Mouse (Mus musculus) intestine, postnatal 0 days (tissue): Measurements from ENCODE around the gene Pex26. TPM values are rescaled to one million over a fixed set of nuclear protein-coding genes. Genes with fewer than 3 reads are reported as not detected.

Experiments
- ATAC-seq: fragments of 200-750 bp; cut with Nextera tagmentation; 2 replicates; pipeline ENCODE4 v1.8.0; 2017; ENCODE audit warnings: mild to moderate bottlenecking, moderate TSS enrichment, moderate library complexity
- H3K27ac ChIP-seq: fragments of 300-500 bp; sonication (generic); 2 replicates; pipeline ENCODE4 v1.5.1; 2014; ENCODE audit warnings: mild to moderate bottlenecking, low read depth, low read length, moderate library complexity
- H3K27me3 ChIP-seq: fragments of 300-500 bp; sonication (generic); replicated peaks from 2 replicates; pipeline ENCODE4 v1.6.1; 2014; ENCODE audit warnings: low read length, mixed read lengths; ENCODE audit not compliant: control insufficient read depth, insufficient read depth
- H3K36me3 ChIP-seq: fragments of 300-500 bp; sonication (generic); 2 replicates; pipeline ENCODE4 v1.6.1; 2014; ENCODE audit warnings: mild to moderate bottlenecking, moderate library complexity; ENCODE audit not compliant: control insufficient read depth, insufficient read depth
- H3K4me1 ChIP-seq: fragments of 300-500 bp; sonication (generic); replicated peaks from 2 replicates; pipeline ENCODE4 v1.6.1; 2014; ENCODE audit warnings: antibody characterized with exemption, low read length, mixed read lengths; ENCODE audit not compliant: control insufficient read depth, insufficient read depth
- H3K4me2 ChIP-seq: fragments of 300-500 bp; sonication (generic); replicated peaks from 2 replicates; pipeline ENCODE4 v1.6.1; 2014; ENCODE audit warnings: low read depth, mild to moderate bottlenecking, moderate library complexity
- H3K4me3 ChIP-seq: fragments of 300-500 bp; sonication (generic); 2 replicates; pipeline ENCODE4 v1.5.1; 2014; ENCODE audit warnings: low read depth, low read length
- H3K9ac ChIP-seq: fragments of 300-500 bp; sonication (generic); 2 replicates; pipeline ENCODE4 v1.6.1; 2014; ENCODE audit warnings: mild to moderate bottlenecking, low read depth, low read length
- H3K9me3 ChIP-seq: fragments of 300-500 bp; sonication (generic); 2 replicates; pipeline ENCODE4 v1.6.1; 2016; ENCODE audit warnings: mixed run types; ENCODE audit not compliant: control insufficient read depth
- CTCF ChIP-seq: sonication (generic); IDR thresholded peaks from 2 replicates; pipeline ENCODE4 v1.5.1; 2016; ENCODE audit warnings: low read depth, mild to moderate bottlenecking, control low read depth, antibody characterized with exemption, moderate library complexity
- WGBS: fragments of 180-500 bp; shearing (Covaris S2); extraction: QIAGEN DNeasy Blood & Tissue Kit; methylation state at CpG from one replicate; pipeline ENCODE4 v1.1.7; 2014; 5-methylcytosine and 5-hydroxymethylcytosine counted together
- polyA plus RNA-seq: library from polyadenylated mRNA; unstranded; fragments of >200 nt; fragmentation: Nextera tagmentation; extraction: Ambion mirVana; gene quantifications from 2 replicates; pipeline ENCODE4 v1.2.1, GENCODE M21; 2015

The Pex26 gene
- polyA plus RNA-seq, 1 experiment from 2014 or later = 6.3 TPM

GRCm38 (mm10) chr6:121159616-121160015 lies 23.9 kb upstream of the Pex26 start:
- Histone ChIP-seq H3K27me3 (no peaks in the 10 kb centered on the region), H3K27ac (peak overlapping the region; percentile 47; the same call in 1 of the 2 replicates), H3K4me2 (no peak overlapping the region), H3K4me1 (0 out of 2 replicates have a peak, but pooled peaks cover 6% of the 10 kb centered on the region), H3K4me3 (no peak overlapping the region), H3K9me3 (no peaks in the 10 kb centered on the region), H3K9ac (no peak overlapping the region), H3K36me3 (no peaks in the 10 kb centered on the region)
- no peak for TF ChIP-seq CTCF
- WGBS = 43% methylated on average over 5 of the region's 5 CpGs
- ATAC-seq = peak; percentile 81

DNA sequence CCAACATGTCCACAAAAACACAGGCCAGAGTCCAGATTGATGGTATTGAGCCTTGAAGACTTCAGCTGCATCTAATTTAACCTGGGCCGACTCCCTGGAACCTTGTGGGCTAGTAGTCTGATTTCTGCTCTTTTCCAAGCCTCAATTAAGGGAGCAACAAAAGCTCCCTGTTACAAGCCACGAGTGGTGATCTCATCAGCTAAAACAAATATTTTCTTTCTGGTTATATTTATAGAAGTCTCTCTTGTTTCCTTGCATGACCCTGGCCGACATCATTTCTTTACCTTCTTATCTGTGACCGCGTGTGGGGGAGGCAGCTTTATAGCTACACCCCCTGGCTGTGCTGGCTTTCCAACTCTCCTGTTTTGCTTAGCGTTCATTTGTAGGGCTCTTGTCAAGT lies 23.3 kb upstream of the Pex26 start:
- H3K9ac ChIP-seq = no peak overlapping the region
- H3K4me3 ChIP-seq = no peak overlapping the region
- H3K27me3 ChIP-seq = no peaks in the 10 kb centered on the region
- 0 out of 2 replicates have a peak, but pooled peaks cover 6% of the 10 kb centered on the region for H3K4me1 ChIP-seq
- TF ChIP-seq CTCF = no peak
- H3K4me2 ChIP-seq = no peak overlapping the region
- 35% methylated on average over 6 of the region's 6 CpGs for WGBS
- 0 out of 2 replicates have a peak overlapping the region, but pooled peaks have one; percentile 47 for H3K27ac ChIP-seq
- H3K36me3 ChIP-seq = no peaks in the 10 kb centered on the region
- peak; percentile 6; the same call in 1 of the 2 replicates for ATAC-seq
- H3K9me3 ChIP-seq = no peaks in the 10 kb centered on the region

DNA sequence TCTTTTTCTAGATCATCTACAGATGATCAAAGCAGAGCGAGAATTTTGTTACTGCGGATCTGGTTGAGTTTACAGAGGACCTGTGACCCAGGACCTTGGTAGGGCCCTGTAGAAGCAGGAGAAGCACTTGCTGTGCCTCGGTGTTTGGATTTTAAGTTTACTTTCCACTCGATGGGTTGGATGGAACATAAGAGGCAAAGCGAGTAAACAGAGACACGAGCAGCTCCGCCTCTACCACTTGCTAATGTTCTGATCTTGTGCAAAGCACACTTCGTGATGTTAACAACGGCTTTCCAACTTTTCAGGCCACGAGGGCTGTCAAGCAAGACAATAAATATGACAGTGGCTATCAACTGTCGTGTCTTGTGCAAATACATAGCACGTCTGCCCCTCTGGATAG lies 20.9 kb upstream of the Pex26 start:
- no peak overlapping the region for H3K27ac ChIP-seq
- ATAC-seq = no peak
- no peak overlapping the region for H3K4me3 ChIP-seq
- no peaks in the 10 kb centered on the region for H3K36me3 ChIP-seq
- no peaks in the 10 kb centered on the region for H3K27me3 ChIP-seq
- H3K9ac ChIP-seq = no peak overlapping the region
- TF ChIP-seq CTCF = no peak
- 0 out of 2 replicates have a peak, but pooled peaks cover 3% of the 10 kb centered on the region for H3K4me1 ChIP-seq
- 57% methylated on average over 12 of the region's 12 CpGs for WGBS
- no peaks in the 10 kb centered on the region for H3K9me3 ChIP-seq
- H3K4me2 ChIP-seq = no peak overlapping the region

GRCm38 (mm10) chr6:121166098-121166552 lies 17.3 kb upstream of the Pex26 start:
- Histone ChIP-seq H3K4me1 (0 out of 2 replicates have a peak, but pooled peaks cover 3% of the 10 kb centered on the region), H3K4me2 (peak overlapping the region; percentile 35; the same call in 1 of the 2 replicates), H3K9me3 (no peaks in the 10 kb centered on the region), H3K27me3 (no peaks in the 10 kb centered on the region), H3K9ac (no peak overlapping the region), H3K27ac (peak overlapping the region; percentile 41; the same call in 1 of the 2 replicates), H3K36me3 (no peaks in the 10 kb centered on the region), H3K4me3 (no peak overlapping the region)
- TF ChIP-seq CTCF = peak; percentile 40
- peak; percentile 86 for ATAC-seq
- WGBS = 11% methylated on average over 10 of the region's 10 CpGs

DNA sequence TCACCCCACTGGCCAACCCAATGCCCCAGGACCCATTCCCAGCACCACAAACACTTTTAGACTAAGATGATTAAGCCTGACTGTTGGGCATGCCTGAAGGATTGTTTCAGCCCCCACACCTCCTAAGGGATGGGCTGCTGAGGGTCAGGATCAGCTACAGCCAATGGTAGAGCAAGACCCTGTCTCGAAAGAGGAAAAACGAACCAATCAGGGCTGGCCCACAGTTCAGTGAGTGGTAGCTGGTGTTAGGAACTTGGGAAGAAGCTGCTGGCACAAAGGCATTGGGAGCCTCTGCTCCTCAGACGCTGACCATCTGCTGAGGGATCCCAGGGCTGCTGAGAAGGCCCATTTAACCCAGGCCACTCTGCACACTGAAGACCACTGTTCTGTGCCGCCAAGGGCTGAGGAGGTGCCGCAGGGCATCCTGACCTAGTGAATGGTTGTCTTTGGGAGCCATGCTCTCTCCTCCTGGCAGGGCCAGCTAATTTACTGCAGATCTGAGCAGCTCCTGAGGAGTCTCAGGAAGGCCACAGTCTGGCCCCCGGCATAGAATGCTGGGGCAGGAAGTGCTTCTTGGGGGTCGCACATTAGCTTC lies 16.0 kb upstream of the Pex26 start:
- WGBS = 79% methylated on average over 7 of the region's 7 CpGs
- no peak overlapping the region for H3K9ac ChIP-seq
- H3K9me3 ChIP-seq = no peaks in the 10 kb centered on the region
- no peaks in the 10 kb centered on the region for H3K27me3 ChIP-seq
- TF ChIP-seq CTCF = no peak
- H3K27ac ChIP-seq = no peak overlapping the region
- H3K36me3 ChIP-seq = no peaks in the 10 kb centered on the region
- H3K4me2 ChIP-seq = no peak overlapping the region
- ATAC-seq = no peak
- H3K4me3 ChIP-seq = no peak overlapping the region
- 0 out of 2 replicates have a peak, but pooled peaks cover 3% of the 10 kb centered on the region for H3K4me1 ChIP-seq

DNA sequence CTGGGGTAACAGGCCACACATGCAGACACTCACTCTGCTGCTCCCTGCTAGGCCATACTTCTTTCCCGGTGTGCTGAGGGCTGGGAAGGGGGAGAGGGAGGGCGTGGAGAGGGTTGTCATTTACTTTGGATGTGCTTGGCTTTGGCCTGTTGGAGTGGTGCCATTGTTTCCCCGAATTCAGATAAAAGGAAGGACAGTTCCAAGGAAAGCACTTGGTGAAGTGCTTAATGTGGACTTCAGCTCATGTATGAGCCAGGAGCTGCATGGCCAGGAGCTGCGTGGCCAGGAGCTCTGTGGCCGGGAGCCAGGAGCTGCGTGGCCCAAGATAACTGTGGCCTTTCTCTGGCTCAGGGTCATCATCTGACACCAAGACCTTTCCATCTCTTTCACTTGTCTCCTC lies 12.4 kb upstream of the Pex26 start:
- 69% methylated on average over 6 of the region's 6 CpGs for WGBS
- TF ChIP-seq CTCF = no peak
- H3K27me3 ChIP-seq = no peaks in the 10 kb centered on the region
- no peaks in the 10 kb centered on the region for H3K9me3 ChIP-seq
- H3K4me2 ChIP-seq = no peak overlapping the region
- no peak overlapping the region for H3K4me3 ChIP-seq
- no peak for ATAC-seq
- no peak overlapping the region for H3K27ac ChIP-seq
- no peak overlapping the region for H3K9ac ChIP-seq
- H3K4me1 ChIP-seq = peaks cover 8% of the 10 kb centered on the region; the same call in 1 of the 2 replicates
- H3K36me3 ChIP-seq = no peaks in the 10 kb centered on the region
